Mouse (Mus musculus): Measurements from ENCODE around the gene Unc45b. TPM values are rescaled to one million over a fixed set of nuclear protein-coding genes. Genes with fewer than 3 reads are reported as not detected.

Gene Unc45b
- 0.59 TPM for polyA plus RNA-seq (2014; fragmentation: Illumina TruSeq; extraction: RNeasy Lipid Tissue Mini Kit (QIAGEN cat#74804); ENCODE audit: low replicate concordance)

DNA sequence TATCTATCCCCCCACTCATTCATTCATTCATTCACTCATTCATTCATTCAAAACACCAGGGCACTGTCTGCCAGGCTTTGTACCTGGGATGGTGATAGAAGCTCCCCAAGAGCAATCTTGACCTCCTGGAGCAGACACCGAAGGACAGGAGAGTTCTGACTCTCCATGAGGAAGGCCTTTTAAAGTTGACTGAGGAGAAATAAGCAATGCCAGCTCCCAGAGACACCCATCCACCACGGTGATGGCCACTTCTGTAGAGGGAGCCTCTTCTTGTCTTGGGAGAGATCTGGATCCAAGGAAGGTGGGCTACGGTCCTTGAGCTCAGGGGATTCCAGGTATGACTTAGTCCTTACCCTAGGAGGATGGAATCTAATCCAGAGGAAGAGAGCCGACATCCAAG, at the start of gene Unc45b:
TSS of gene Unc45b (plus strand) at position 301 of the 400 bp plus-strand sequence.

DNA sequence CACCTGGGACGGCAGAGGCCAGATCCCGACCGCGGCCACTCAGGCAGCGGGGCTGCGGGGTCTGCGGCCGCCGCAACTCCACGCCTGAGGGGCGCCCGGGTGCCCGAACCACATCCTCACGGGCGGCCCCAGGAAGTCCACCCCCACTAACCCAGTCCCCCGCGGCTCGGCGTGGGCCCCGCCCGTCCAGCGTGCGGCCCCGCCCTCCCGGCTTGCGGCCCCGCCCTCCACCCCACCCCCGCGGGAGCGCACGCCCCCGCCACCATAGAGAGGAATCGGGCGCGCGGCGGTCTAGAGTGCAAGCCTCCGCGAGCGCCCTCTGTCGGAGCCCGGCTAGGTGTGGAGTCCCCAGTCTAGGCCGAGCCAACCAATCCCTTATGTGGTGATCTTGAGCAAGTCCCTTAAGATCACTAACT, 39.3 kb upstream of the Unc45b start, which contains the start of gene Rffl:
TSS of gene Rffl (minus strand) at position 180 of the 416 bp plus-strand sequence.

DNA sequence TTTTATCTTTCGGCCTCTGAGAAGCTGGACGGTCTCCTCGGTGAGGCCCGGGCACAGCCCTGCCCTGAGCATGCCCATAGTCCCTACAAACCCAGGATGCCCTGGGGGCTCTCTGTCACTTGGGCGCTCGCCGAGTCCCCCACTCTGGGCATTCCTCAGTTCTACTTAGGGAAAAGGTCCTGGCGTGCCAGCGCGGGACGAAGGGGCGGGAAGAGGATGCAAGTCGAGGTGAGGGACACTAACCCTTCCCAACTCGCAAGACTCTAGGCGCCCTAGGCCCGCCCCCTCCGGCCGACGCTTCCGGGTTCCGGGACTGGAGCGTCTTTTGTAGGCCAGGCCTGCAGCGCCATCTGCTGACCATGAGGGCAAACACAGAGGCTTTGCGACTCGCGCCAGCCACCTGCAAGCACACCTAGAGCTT, 20.0 kb upstream of the Unc45b start, which contains the start of gene Rad51d:
TSS of gene Rad51d (minus strand) at position 273 of the 421 bp plus-strand sequence.

DNA sequence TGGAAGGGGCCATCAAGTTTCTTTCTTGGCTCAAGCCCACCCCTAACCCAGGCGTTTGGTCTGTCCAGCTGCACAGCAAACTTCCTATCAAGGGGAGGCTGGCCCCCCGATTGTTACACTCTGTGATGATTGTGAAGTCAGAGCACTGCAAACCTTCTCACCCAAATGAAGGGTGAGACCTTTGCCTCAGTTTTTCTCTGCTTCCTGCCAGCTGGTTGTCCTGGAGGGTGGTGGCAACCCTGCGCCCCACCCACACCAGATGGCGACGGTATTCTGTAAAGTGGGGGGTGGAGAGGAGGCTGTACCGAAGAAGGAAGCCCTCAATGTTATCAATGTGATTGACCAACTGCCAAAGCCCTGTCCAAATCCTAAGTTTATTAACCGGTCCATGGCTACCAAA, 18.4 kb upstream of the Unc45b start, which contains the start of gene Fndc8:
TSS of gene Fndc8 (plus strand) at position 189 of the 400 bp plus-strand sequence.

DNA sequence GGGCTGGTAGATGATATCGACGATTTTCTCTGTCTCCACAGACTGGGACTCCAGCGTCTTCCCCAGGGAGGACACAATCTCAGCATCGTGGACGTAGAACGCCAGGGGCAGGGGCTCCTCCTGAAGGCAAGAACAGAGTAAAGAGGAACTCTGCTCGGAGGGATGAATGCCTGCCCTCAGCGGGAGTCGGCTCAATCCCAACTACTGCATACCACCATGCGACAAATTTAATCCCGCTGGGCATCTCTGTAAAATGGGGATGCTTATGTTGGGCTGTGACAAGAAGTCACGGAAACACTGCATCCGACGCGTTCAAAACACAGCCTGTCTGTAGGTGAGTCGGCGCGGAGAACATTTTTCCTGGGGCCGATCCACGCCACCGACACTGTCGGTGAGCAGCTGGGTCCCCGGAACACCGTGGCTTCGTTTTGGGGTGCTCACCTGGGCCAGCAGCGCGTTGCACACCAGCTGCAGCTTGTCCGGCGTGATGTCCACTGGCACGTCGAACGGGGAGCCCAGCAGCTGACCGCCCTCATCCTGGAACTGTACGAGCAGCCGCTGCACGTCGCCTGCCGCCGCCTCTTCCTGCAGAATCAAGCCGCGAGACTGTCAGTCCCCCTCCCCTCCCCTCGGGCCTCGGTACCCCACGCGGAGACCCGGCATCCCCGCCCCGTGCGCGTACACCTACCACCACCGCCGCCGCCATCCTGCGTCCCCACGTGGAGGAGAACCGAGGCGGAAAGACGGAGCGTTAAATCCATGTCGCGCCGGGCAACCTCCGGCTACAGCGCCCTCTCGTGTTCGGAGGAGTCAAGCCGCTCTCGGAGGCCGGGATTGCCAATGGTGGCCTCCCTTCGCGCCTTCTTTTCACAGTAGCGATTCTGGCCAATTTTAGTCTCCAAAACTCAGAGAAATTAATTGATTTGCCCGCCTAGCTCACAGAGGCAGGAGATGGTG, 2.4 kb upstream of the Unc45b start, which contains the start of gene Nle1:
TSS of gene Nle1 (minus strand) at position 761 of the 957 bp plus-strand sequence.

DNA sequence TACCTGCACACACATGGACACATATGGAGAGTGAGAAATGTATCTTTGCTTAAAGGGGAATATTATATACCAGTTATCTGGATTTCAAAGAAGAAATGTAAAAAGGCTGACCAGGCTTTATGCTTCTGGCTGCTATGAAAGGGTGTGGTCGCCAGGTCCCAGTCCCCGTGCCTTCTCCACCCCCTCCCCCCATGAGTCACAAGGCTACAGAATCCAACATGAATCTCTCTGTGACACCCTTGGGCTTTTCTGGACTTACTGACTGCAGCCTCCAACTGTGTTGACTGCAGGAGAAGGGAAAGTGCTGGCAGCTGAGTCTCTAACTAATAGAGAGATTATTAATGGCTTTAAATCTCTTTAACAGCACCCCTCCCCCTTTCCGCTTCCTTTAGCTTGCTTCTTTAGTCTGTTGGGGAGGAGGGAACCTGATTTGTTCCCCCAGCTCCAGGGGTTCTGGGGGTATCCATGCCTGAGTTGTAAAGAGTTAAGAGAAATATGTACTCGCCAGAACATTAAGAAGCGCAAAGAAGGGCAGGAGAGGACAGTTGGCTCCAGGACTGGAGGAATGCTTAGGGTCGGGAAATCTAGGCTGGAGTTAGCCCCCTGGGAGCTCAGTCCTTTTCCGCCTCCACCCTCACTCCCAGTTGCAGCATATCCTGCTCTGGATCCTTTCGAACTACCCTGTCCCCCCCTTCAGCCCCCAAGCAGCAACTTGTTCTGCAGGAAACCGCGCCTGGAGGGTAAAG, 40.6 kb downstream of the Unc45b start, which contains the start of gene Slfn5:
TSS of gene Slfn5 (plus strand) at position 614 of the 746 bp plus-strand sequence.

DNA sequence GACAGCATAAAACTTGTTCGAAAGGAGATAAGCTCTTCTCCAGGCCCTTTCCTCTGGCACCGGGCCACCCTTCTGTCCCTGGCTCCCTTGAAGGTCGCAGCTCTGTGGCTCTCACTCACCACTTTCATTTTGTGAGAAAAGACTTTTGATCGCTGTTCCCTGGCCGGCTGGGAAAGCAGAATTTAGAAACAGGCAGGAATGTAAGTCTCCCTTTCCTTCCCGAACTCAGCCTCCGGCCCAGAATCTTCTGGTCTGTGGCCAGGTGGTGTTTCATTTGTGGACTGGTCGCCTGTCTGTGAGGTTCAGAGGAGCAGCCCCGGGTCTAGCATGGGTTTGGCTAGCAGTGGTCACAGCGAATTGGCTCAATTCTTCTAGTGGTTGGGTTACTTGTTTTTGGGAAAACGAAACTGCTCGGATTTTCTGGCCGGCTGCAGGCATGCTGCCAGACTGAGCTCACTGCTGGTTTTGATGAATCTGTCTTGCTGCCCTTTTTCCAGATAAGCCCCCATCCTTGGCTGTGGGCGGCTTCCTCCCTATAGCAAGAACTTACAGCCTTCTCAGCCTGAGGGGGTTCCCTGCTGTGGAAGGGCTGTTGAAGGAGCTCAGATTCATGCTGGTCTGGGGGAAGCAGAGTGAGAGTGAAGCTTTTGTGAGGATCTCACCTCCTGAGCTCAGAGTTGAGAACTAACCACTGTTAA, 81.3 kb downstream of the Unc45b start, which contains the start of gene Slfn9:
TSS of gene Slfn9 (minus strand) at position 362 of the 698 bp plus-strand sequence.

Other genes with a start within 250 kb of the Unc45b start
- 0.63 TPM for gene Cct6b, start 146.2 kb upstream of the Unc45b start, polyA plus RNA-seq (2014; fragmentation: Illumina TruSeq; extraction: RNeasy Lipid Tissue Mini Kit (QIAGEN cat#74804); ENCODE audit: low replicate concordance)
- gene Zfp830, start 146.2 kb upstream of the Unc45b start, polyA plus RNA-seq (2014; fragmentation: Illumina TruSeq; extraction: RNeasy Lipid Tissue Mini Kit (QIAGEN cat#74804); ENCODE audit: low replicate concordance): 13.2 TPM
- gene Lig3, start 129.4 kb upstream of the Unc45b start, polyA plus RNA-seq (2014; fragmentation: Illumina TruSeq; extraction: RNeasy Lipid Tissue Mini Kit (QIAGEN cat#74804); ENCODE audit: low replicate concordance): 17.4 TPM
- 10.2 TPM for gene Rffl, start 39.3 kb upstream of the Unc45b start, polyA plus RNA-seq (2014; fragmentation: Illumina TruSeq; extraction: RNeasy Lipid Tissue Mini Kit (QIAGEN cat#74804); ENCODE audit: low replicate concordance)
- gene Rad51d, start 19.9 kb upstream of the Unc45b start, polyA plus RNA-seq (2014; fragmentation: Illumina TruSeq; extraction: RNeasy Lipid Tissue Mini Kit (QIAGEN cat#74804); ENCODE audit: low replicate concordance): 4.3 TPM
- gene Fndc8, start 18.4 kb upstream of the Unc45b start, polyA plus RNA-seq (2014; fragmentation: Illumina TruSeq; extraction: RNeasy Lipid Tissue Mini Kit (QIAGEN cat#74804); ENCODE audit: low replicate concordance): not detected
- gene Nle1, start 2.1 kb upstream of the Unc45b start, polyA plus RNA-seq (2014; fragmentation: Illumina TruSeq; extraction: RNeasy Lipid Tissue Mini Kit (QIAGEN cat#74804); ENCODE audit: low replicate concordance): 3.4 TPM
- 14.2 TPM for gene Slfn5, start 40.8 kb downstream of the Unc45b start, polyA plus RNA-seq (2014; fragmentation: Illumina TruSeq; extraction: RNeasy Lipid Tissue Mini Kit (QIAGEN cat#74804); ENCODE audit: low replicate concordance)
- gene Slfn9, start 81.3 kb downstream of the Unc45b start, polyA plus RNA-seq (2014; fragmentation: Illumina TruSeq; extraction: RNeasy Lipid Tissue Mini Kit (QIAGEN cat#74804); ENCODE audit: low replicate concordance): 36.9 TPM
- 6.9 TPM for gene Slfn8, start 110.3 kb downstream of the Unc45b start, polyA plus RNA-seq (2014; fragmentation: Illumina TruSeq; extraction: RNeasy Lipid Tissue Mini Kit (QIAGEN cat#74804); ENCODE audit: low replicate concordance)
- gene Slfn2, start 154.6 kb downstream of the Unc45b start, polyA plus RNA-seq (2014; fragmentation: Illumina TruSeq; extraction: RNeasy Lipid Tissue Mini Kit (QIAGEN cat#74804); ENCODE audit: low replicate concordance): 14.3 TPM
- gene Slfn1, start 206.3 kb downstream of the Unc45b start, polyA plus RNA-seq (2014; fragmentation: Illumina TruSeq; extraction: RNeasy Lipid Tissue Mini Kit (QIAGEN cat#74804); ENCODE audit: low replicate concordance): 1.0 TPM

Measured in small intestine, adult 10 weeks (tissue).